Mouse (Mus musculus) bone marrow, adult 2 months (tissue): Measurements from ENCODE around the gene Als2.

Source experiments
- CTCF ChIP-seq: fragments of 200-500 bp; IDR thresholded peaks from 2 replicates; pipeline ENCODE4 v1.5.1; 2011; ENCODE audit warnings: low read length, control low read depth; ENCODE audit not compliant: control insufficient read depth, insufficient read depth
- POLR2A ChIP-seq: fragments of 200-500 bp; IDR thresholded peaks from 2 replicates; pipeline ENCODE4 v1.6.1; 2011; ENCODE audit warnings: low read depth, mild to moderate bottlenecking, control low read depth, low read length, borderline replicate concordance; ENCODE audit not compliant: control insufficient read depth

DNA sequence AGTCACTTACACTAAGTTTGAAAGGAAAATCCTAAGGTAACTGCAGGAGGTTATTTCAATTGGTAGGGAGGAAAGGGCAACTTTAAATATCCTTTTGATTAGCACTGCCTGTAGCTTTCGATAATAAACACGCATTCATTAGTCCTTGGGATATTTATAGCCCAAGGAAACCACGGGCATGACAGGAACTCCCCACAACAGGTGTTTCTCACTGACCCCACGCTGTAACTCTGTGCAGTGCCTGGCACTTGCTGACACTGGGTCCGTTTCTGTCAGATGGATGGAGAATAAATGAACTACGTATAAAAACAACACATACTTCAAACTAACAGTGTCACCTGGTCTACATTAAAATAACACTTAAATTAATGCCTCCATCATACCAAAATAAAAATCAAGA is 42.1 kb downstream of the Als2 start:
- TF ChIP-seq CTCF, result no peak
- no peak for TF ChIP-seq POLR2A
